Mouse (Mus musculus) neural tube, embryonic 10.5 days (tissue): ENCODE data around the gene Nedd4.
A peak's percentile ranks its signal among the peaks of the same experiment; 100 is the strongest.
"Not testable (repeated sequence)": the region's sequence is repeated elsewhere in the genome, so short reads cannot be mapped to it uniquely, and the experiment has no call there.

Experiments used
- DNase-seq: peaks from one replicate; pipeline ENCODE4 v3.0.0-alpha.2; 2017; ENCODE audit warnings: low spot score; ENCODE audit errors: extremely low spot score

Nedd4 gene

GRCm38 (mm10) chr9:72652961-72653360 lies 9.2 kb upstream of the Nedd4 start:
- DNase-seq = peak; percentile 47

GRCm38 (mm10) chr9:72653533-72653932 lies 8.6 kb upstream of the Nedd4 start:
- DNase-seq = no peak

- peak; percentile 51 for DNase-seq
Observed at GRCm38 (mm10) chr9:72654593-72655242, 7.4 kb upstream of the Nedd4 start.

- no peak for DNase-seq
Observed at GRCm38 (mm10) chr9:72655602-72656001, 6.5 kb upstream of the Nedd4 start.

- no peak for DNase-seq
Observed at GRCm38 (mm10) chr9:72656491-72656890, 5.7 kb upstream of the Nedd4 start.

GRCm38 (mm10) chr9:72656940-72657339 lies 5.2 kb upstream of the Nedd4 start:
- no peak for DNase-seq

- no peak for DNase-seq
Observed at GRCm38 (mm10) chr9:72657694-72658093, 4.5 kb upstream of the Nedd4 start.

- no peak for DNase-seq
Observed at GRCm38 (mm10) chr9:72660139-72660538, 2.0 kb upstream of the Nedd4 start.

GRCm38 (mm10) chr9:72660911-72661310 lies 1.2 kb upstream of the Nedd4 start:
- DNase-seq = no peak

GRCm38 (mm10) chr9:72661561-72661894 lies 618 bp upstream of the Nedd4 start:
- DNase-seq = no peak

GRCm38 (mm10) chr9:72662691-72663533 lies 766 bp downstream of the Nedd4 start:
- peak; percentile 79 for DNase-seq

- no peak for DNase-seq
Observed at GRCm38 (mm10) chr9:72663534-72663918, 1.4 kb downstream of the Nedd4 start.

- no peak for DNase-seq
Observed at GRCm38 (mm10) chr9:72664409-72665351, 2.5 kb downstream of the Nedd4 start.

- DNase-seq = no peak
Observed at GRCm38 (mm10) chr9:72665517-72665916, 3.4 kb downstream of the Nedd4 start.

GRCm38 (mm10) chr9:72666352-72667021 lies 4.3 kb downstream of the Nedd4 start:
- not testable (repeated sequence) for DNase-seq

- no peak for DNase-seq
Observed at GRCm38 (mm10) chr9:72667126-72667525, 5.0 kb downstream of the Nedd4 start.

GRCm38 (mm10) chr9:72669383-72669782 lies 7.2 kb downstream of the Nedd4 start:
- DNase-seq = no peak

GRCm38 (mm10) chr9:72672361-72672760 lies 10.2 kb downstream of the Nedd4 start:
- DNase-seq = peak; percentile 81

- no peak for DNase-seq
Observed at GRCm38 (mm10) chr9:72674957-72675744, 13.0 kb downstream of the Nedd4 start.

- no peak for DNase-seq
Observed at GRCm38 (mm10) chr9:72675745-72676200, 13.6 kb downstream of the Nedd4 start.
